Mouse (Mus musculus) midbrain, postnatal 0 days (tissue): Measurements from ENCODE around the gene Kcna3. TPM values are rescaled to one million over a fixed set of nuclear protein-coding genes. Genes with fewer than 3 reads are reported as not detected.
A peak's percentile ranks its signal among the peaks of the same experiment; 100 is the strongest.

ENCODE experiments used
- ATAC-seq: fragments of 200-750 bp; cut with Nextera tagmentation; 2 replicates; pipeline ENCODE4 v1.8.0; 2017; ENCODE audit warnings: moderate number of reproducible peaks, mild to moderate bottlenecking, moderate TSS enrichment, moderate library complexity; ENCODE audit not compliant: low FRiP score
- DNase-seq: peaks from one replicate; pipeline ENCODE4 v3.0.0-alpha.2; 2015; ENCODE audit warnings: low spot score
- H3K27ac ChIP-seq: fragments of 300-500 bp; sonication (generic); 2 replicates; pipeline ENCODE4 v1.5.1; 2014; ENCODE audit warnings: low read depth, mild to moderate bottlenecking, low read length, mixed read lengths
- H3K27me3 ChIP-seq: fragments of 300-500 bp; sonication (generic); 2 replicates; pipeline ENCODE4 v1.6.1; 2014; ENCODE audit warnings: low read length, control low read depth, mixed read lengths; ENCODE audit not compliant: insufficient read depth
- H3K36me3 ChIP-seq: fragments of 300-500 bp; sonication (generic); 2 replicates; pipeline ENCODE4 v1.6.1; 2014; ENCODE audit warnings: low read length, control low read depth, mixed read lengths; ENCODE audit not compliant: insufficient read depth
- H3K4me1 ChIP-seq: fragments of 300-500 bp; sonication (generic); 2 replicates; pipeline ENCODE4 v1.6.1; 2014; ENCODE audit warnings: mild to moderate bottlenecking, control low read depth, antibody characterized with exemption, low read length, mixed read lengths; ENCODE audit not compliant: insufficient read depth
- H3K4me2 ChIP-seq: fragments of 300-500 bp; sonication (generic); 2 replicates; pipeline ENCODE4 v1.6.1; 2014; ENCODE audit warnings: low read depth, mild to moderate bottlenecking, low read length, mixed read lengths; ENCODE audit not compliant: poor library complexity, severe bottlenecking
- H3K4me3 ChIP-seq: fragments of 300-500 bp; sonication (generic); 2 replicates; pipeline ENCODE4 v1.5.1; 2014; ENCODE audit warnings: low read depth, mild to moderate bottlenecking, low read length, moderate library complexity
- H3K9ac ChIP-seq: fragments of 300-500 bp; sonication (generic); replicated peaks from 2 replicates; pipeline ENCODE4 v1.6.1; 2014; ENCODE audit warnings: mild to moderate bottlenecking, low read length, moderate library complexity, mixed read lengths; ENCODE audit not compliant: poor library complexity, severe bottlenecking
- H3K9me3 ChIP-seq: fragments of 300-500 bp; sonication (generic); 2 replicates; pipeline ENCODE4 v1.6.1; 2016; ENCODE audit warnings: low read length, control low read depth
- CTCF ChIP-seq: IDR thresholded peaks from 2 replicates; pipeline ENCODE4 v1.5.1; 2016; ENCODE audit warnings: antibody characterized with exemption, mild to moderate bottlenecking
- WGBS: fragments of 180-500 bp; shearing (Covaris S2); extraction: QIAGEN DNeasy Blood & Tissue Kit; methylation state at CpG from one replicate; pipeline ENCODE4 v1.1.7; 2014; 5-methylcytosine and 5-hydroxymethylcytosine counted together
- polyA plus RNA-seq: library from polyadenylated mRNA; unstranded; fragments of >200 nt; fragmentation: Nextera tagmentation; extraction: Ambion mirVana; gene quantifications from 2 replicates; pipeline ENCODE4 v1.2.1, GENCODE M21; 2015
- total RNA-seq: library from RNA; depleted of rRNA; stranded (reverse); fragments of >200 nt; gene quantifications from 2 replicates; pipeline ENCODE4 v1.2.3, GENCODE M21; 2014

Gene Kcna3
- total and polyA plus RNA-seq, 2 experiments from 2014 or later, result 16.0 to 74.0 TPM

GRCm38 (mm10) chr3:107036458-107037039 lies 580 bp downstream of the Kcna3 start:
- peak overlapping the region; percentile 79 for H3K4me2 ChIP-seq
- ATAC-seq (peak; percentile 68), DNase-seq (peak; percentile 60)
- H3K4me3 ChIP-seq, result peak overlapping the region; percentile 81
- no peaks in the 10 kb centered on the region for H3K9me3 ChIP-seq
- H3K27me3 ChIP-seq, result no peaks in the 10 kb centered on the region
- peak overlapping the region; percentile 90 for H3K27ac ChIP-seq
- 1% methylated on average over 36 of the region's 55 CpGs for WGBS
- H3K4me1 ChIP-seq, result peaks cover 5% of the 10 kb centered on the region; the same call in 1 of the 2 replicates
- H3K36me3 ChIP-seq, result no peaks in the 10 kb centered on the region
- TF ChIP-seq CTCF, result peak; percentile 43
- peak overlapping the region; percentile 91 for H3K9ac ChIP-seq

- no peak for ATAC-seq
- no peaks in the 10 kb centered on the region for H3K27me3 ChIP-seq
- TF ChIP-seq CTCF, result no peak
- 42% methylated on average over 12 of the region's 12 CpGs for WGBS
- peak overlapping the region; percentile 91 for H3K9ac ChIP-seq
- DNase-seq, result peak; percentile 22
- peak overlapping the region; percentile 90 for H3K27ac ChIP-seq
- H3K4me2 ChIP-seq, result peak overlapping the region; percentile 79
- peak overlapping the region; percentile 81 for H3K4me3 ChIP-seq
- H3K9me3 ChIP-seq, result no peaks in the 10 kb centered on the region
- H3K36me3 ChIP-seq, result no peaks in the 10 kb centered on the region
- H3K4me1 ChIP-seq, result peaks cover 5% of the 10 kb centered on the region; the same call in 1 of the 2 replicates
These were observed 1.1 kb downstream of the Kcna3 start for GRCm38 (mm10) chr3:107037105-107037504.

DNA sequence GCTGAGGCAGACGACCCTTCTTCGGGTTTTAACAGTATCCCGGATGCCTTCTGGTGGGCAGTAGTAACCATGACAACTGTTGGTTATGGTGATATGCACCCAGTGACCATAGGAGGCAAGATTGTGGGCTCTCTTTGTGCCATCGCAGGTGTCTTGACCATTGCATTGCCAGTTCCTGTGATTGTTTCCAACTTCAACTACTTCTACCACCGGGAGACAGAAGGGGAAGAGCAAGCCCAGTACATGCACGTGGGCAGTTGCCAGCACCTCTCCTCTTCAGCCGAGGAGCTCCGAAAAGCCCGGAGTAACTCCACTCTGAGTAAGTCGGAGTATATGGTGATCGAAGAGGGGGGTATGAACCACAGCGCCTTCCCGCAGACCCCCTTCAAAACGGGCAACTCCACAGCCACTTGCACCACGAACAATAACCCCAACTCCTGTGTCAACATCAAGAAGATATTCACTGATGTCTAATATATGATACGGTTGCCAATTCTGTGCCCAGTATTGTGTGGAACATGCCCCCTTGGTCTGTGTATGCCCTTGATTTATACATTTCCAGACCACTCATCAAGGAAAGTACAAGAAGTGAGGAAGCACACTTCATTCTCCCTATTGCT lies 1.7 kb downstream of the Kcna3 start:
- no peak for ATAC-seq
- DNase-seq, result no peak
- peaks cover 5% of the 10 kb centered on the region; the same call in 1 of the 2 replicates for H3K4me1 ChIP-seq
- peak overlapping the region; percentile 90; the same call in 1 of the 2 replicates for H3K27ac ChIP-seq
- no peaks in the 10 kb centered on the region for H3K36me3 ChIP-seq
- H3K4me3 ChIP-seq, result peak overlapping the region; percentile 81
- peak overlapping the region; percentile 91 for H3K9ac ChIP-seq
- H3K9me3 ChIP-seq, result no peaks in the 10 kb centered on the region
- peak overlapping the region; percentile 79 for H3K4me2 ChIP-seq
- 58% methylated on average over 16 of the region's 16 CpGs for WGBS
- no peaks in the 10 kb centered on the region for H3K27me3 ChIP-seq
- peak; percentile 20; the same call in 1 of the 2 replicates for TF ChIP-seq CTCF

- Histone ChIP-seq H3K4me1 (peaks cover 5% of the 10 kb centered on the region; the same call in 1 of the 2 replicates), H3K9ac (no peak overlapping the region; the same call in 1 of the 2 replicates), H3K36me3 (no peaks in the 10 kb centered on the region), H3K4me3 (peak overlapping the region; percentile 81), H3K4me2 (peak overlapping the region; percentile 79), H3K27me3 (no peaks in the 10 kb centered on the region), H3K9me3 (no peaks in the 10 kb centered on the region), H3K27ac (0 out of 2 replicates have a peak overlapping the region, but pooled peaks have one; percentile 26)
- DNase-seq (no peak), ATAC-seq (no peak)
- 74% methylated on average over 6 of the region's 6 CpGs for WGBS
- no peak for TF ChIP-seq CTCF
These were observed 2.2 kb downstream of the Kcna3 start for GRCm38 (mm10) chr3:107038156-107038536.

DNA sequence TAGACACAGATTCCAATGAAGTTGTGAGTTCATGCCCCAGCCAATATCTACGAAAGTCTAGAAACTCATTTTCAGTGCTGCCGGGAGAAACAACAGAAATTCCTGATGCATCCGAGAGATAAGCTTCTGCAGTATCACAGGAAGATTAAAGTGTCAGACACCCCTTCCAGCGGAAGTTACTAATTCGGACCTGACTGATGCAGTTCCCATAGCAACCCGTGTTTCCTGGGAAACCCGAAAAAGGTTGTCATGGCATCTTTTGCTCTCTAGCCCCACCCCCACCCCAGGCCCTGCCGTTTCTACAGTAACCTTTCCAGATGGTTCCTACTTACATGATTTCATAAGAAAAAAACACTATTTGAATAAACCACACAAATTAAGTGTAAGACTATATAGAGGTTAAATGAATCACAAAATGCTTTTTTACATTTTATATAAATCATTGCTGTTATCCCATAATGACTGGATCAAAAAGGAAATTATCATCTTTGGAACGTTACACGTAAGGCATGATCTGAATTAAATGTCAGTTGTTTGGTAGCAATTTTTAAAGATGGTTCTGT lies 2.8 kb downstream of the Kcna3 start:
- H3K27me3 ChIP-seq, result no peaks in the 10 kb centered on the region
- peak; percentile 90 for DNase-seq
- no peaks in the 10 kb centered on the region for H3K9me3 ChIP-seq
- H3K9ac ChIP-seq, result peak overlapping the region; percentile 57
- WGBS, result 9% methylated on average over 10 of the region's 10 CpGs
- H3K27ac ChIP-seq, result no peak overlapping the region
- H3K4me3 ChIP-seq, result peak overlapping the region; percentile 81
- no peak for TF ChIP-seq CTCF
- peak overlapping the region; percentile 79 for H3K4me2 ChIP-seq
- H3K4me1 ChIP-seq, result peaks cover 5% of the 10 kb centered on the region; the same call in 1 of the 2 replicates
- H3K36me3 ChIP-seq, result no peaks in the 10 kb centered on the region
- no peak for ATAC-seq

DNA sequence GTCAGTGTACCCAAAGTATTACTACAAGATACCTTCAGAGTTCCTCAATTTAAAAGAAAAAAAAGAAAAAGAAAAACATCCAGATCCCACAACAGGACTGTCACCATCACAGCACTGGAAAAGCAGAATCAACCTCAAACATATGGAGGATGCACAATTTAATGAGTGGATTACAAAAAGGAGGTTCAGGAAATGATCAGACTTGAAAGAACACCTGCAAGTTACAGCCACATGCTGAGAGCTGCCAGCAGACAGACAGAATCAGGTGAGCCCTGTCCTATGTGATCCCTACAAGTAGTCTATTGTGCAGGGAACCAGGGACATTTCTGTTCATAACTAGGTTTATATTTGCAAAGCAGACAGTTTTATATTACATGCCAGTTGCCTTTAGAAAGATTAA lies 3.3 kb downstream of the Kcna3 start:
- no peak for ATAC-seq
- DNase-seq, result no peak
- Histone ChIP-seq H3K27ac (0 out of 2 replicates have a peak overlapping the region, but pooled peaks have one; percentile 12), H3K4me2 (peak overlapping the region; percentile 79), H3K27me3 (no peaks in the 10 kb centered on the region), H3K9ac (peak overlapping the region; percentile 57), H3K36me3 (no peaks in the 10 kb centered on the region), H3K4me3 (peak overlapping the region; percentile 81), H3K9me3 (no peaks in the 10 kb centered on the region), H3K4me1 (peaks cover 5% of the 10 kb centered on the region; the same call in 1 of the 2 replicates)
- TF ChIP-seq CTCF, result no peak
